Mouse (Mus musculus) CH12.LX (cell line): ENCODE data around the gene Slc25a38.

ENCODE experiments used
- CTCF ChIP-seq, 2 experiments: IDR thresholded peaks in 1 of 2; conservative IDR thresholded peaks in 1 of 2; 2 replicates each; pipeline ENCODE4 v1.5.1; 2011 to 2012; ENCODE audit warnings: low read depth in 2 of 2, low read length in 2 of 2, improper control_type of control experiment in 1 of 2, inconsistent platforms in 1 of 2, mild to moderate bottlenecking in 1 of 2, moderate library complexity in 1 of 2
- E2F4 ChIP-seq: IDR thresholded peaks from 2 replicates; pipeline ENCODE4 v1.6.1; 2011; ENCODE audit warnings: low read depth, low read length, improper control_type of control experiment; ENCODE audit not compliant: insufficient replicate concordance
- POLR2AphosphoS2 ChIP-seq: IDR thresholded peaks from 2 replicates; pipeline ENCODE4 v1.6.1; 2011; ENCODE audit warnings: low read depth, low read length, improper control_type of control experiment

GRCm38 (mm10) chr9:120129276-120129675, 19.1 kb downstream of the Slc25a38 start:
- no peak for TF ChIP-seq E2F4
- TF ChIP-seq POLR2AphosphoS2: no peak
- TF ChIP-seq CTCF (conservative IDR thresholded peaks at IDR 0.05 in 1 of 2, IDR thresholded peaks at IDR 0.05 in 1 of 2; ENCODE audit: low read depth in 2 of 2, low read length in 2 of 2): no peak
